Mouse (Mus musculus): ENCODE measurements around the gene Ripk3. TPM values are rescaled to one million over a fixed set of nuclear protein-coding genes. Genes with fewer than 3 reads are reported as not detected.

The Ripk3 gene
- polyA plus RNA-seq, 2 experiments from 2014 or later, result 80.3 to 81.9 TPM

- ATAC-seq, result no peak
These were observed 5.3 kb upstream of the Ripk3 start for GRCm38 (mm10) chr14:55793946-55794345.

GRCm38 (mm10) chr14:55793461-55793860 lies 4.8 kb upstream of the Ripk3 start:
- no peak for ATAC-seq

GRCm38 (mm10) chr14:55787731-55788130 lies 934 bp downstream of the Ripk3 start:
- ATAC-seq, result no peak

- ATAC-seq, result no peak
These were observed 3.5 kb downstream of the Ripk3 start for GRCm38 (mm10) chr14:55785195-55785594.

- ATAC-seq, result no peak
These were observed 4.8 kb downstream of the Ripk3 start, which contains the start of gene Adcy4 for GRCm38 (mm10) chr14:55783958-55784235. TSS of gene Adcy4 (minus strand) at chr14:55784095.

GRCm38 (mm10) chr14:55783171-55783957 lies 5.3 kb downstream of the Ripk3 start:
- no peak for ATAC-seq

- no peak for ATAC-seq
These were observed 6.2 kb downstream of the Ripk3 start for GRCm38 (mm10) chr14:55782361-55782960.

- ATAC-seq, result peak; percentile 84
These were observed 7.4 kb downstream of the Ripk3 start for GRCm38 (mm10) chr14:55781310-55781709.

GRCm38 (mm10) chr14:55780736-55781135 lies 7.9 kb downstream of the Ripk3 start:
- no peak for ATAC-seq

- ATAC-seq, result no peak
These were observed 9.0 kb downstream of the Ripk3 start for GRCm38 (mm10) chr14:55779656-55780055.

- no peak for ATAC-seq
These were observed 10.0 kb downstream of the Ripk3 start for GRCm38 (mm10) chr14:55778686-55779085.

- no peak for ATAC-seq
These were observed 10.9 kb downstream of the Ripk3 start for GRCm38 (mm10) chr14:55777806-55778205.

- ATAC-seq, result no peak
These were observed 11.5 kb downstream of the Ripk3 start for GRCm38 (mm10) chr14:55777176-55777575.

- no peak for ATAC-seq
These were observed 12.0 kb downstream of the Ripk3 start for GRCm38 (mm10) chr14:55776711-55777110.

GRCm38 (mm10) chr14:55769087-55769703 lies 19.5 kb downstream of the Ripk3 start:
- ATAC-seq, result no peak

- no peak for ATAC-seq
These were observed 20.1 kb downstream of the Ripk3 start for GRCm38 (mm10) chr14:55768555-55768954.

- ATAC-seq, result peak; percentile 74
These were observed 20.9 kb downstream of the Ripk3 start for GRCm38 (mm10) chr14:55767519-55768414.

GRCm38 (mm10) chr14:55765696-55766095 lies 23.0 kb downstream of the Ripk3 start, which contains the start of gene Ltb4r1:
TSS of gene Ltb4r1 (plus strand) at chr14:55765962.
- ATAC-seq, result no peak

GRCm38 (mm10) chr14:55763166-55763565 lies 25.5 kb downstream of the Ripk3 start:
- ATAC-seq, result no peak

- ATAC-seq, result no peak
These were observed 26.5 kb downstream of the Ripk3 start for GRCm38 (mm10) chr14:55762001-55762821.

GRCm38 (mm10) chr14:55761163-55761562 lies 27.5 kb downstream of the Ripk3 start, which contains the start of gene Ltb4r2:
TSS of gene Ltb4r2 (plus strand) at chr14:55761428.
- ATAC-seq, result no peak

GRCm38 (mm10) chr14:55760156-55760555 lies 28.5 kb downstream of the Ripk3 start:
- ATAC-seq, result peak; percentile 75

All from CD4-positive, CD25-positive, alpha-beta regulatory T cell, adult 4 months (primary cell).